Mouse (Mus musculus) skeletal muscle tissue, adult 2 months (tissue): ENCODE measurements around the gene Gdap2.
A peak's percentile ranks its signal among the peaks of the same experiment; 100 is the strongest.

ENCODE experiments used
- DNase-seq: peaks from one replicate; pipeline ENCODE4 v3.0.0-alpha.2; 2012; ENCODE audit warnings: low read depth, low spot score

The Gdap2 gene

DNA sequence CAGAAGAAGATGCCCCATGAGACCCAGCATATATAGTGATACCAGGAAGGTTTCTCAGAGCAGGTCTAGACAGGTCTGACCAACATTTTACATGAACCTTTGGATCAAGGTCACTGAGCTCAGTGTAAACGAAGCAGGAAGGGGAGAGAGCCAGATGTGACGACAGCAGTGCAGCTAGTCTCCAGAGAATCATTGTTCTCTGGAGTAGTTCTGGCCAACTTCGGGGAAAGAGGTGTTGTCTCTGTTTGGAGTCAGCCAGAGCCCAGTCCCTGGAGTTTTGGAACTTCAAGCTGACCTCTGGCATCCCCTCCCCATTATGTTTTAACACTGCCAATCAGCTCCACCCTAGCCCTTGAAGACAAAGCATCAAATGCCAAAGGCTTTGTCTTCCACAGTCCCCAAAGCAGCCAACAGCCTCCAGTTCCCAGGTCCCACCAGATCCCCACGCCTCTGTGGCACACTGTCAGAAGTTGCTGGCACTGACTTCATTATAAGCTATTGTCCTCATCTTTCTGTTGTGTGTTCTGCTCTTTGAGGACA is 84.2 kb downstream of the Gdap2 start:
- DNase-seq: peak; percentile 65
